Mouse (Mus musculus) embryonic facial prominence, embryonic 13.5 days (tissue): ENCODE data around the gene Dapk3. TPM values are rescaled to one million over a fixed set of nuclear protein-coding genes. Genes with fewer than 3 reads are reported as not detected.
A peak's percentile ranks its signal among the peaks of the same experiment; 100 is the strongest.

ENCODE experiments used
- ATAC-seq: fragments of 200-750 bp; cut with Nextera tagmentation; 2 replicates; pipeline ENCODE4 v1.8.0; 2017; ENCODE audit warnings: low read depth; ENCODE audit not compliant: insufficient number of reproducible peaks, insufficient read depth, low FRiP score, low TSS enrichment
- H3K27ac ChIP-seq: fragments of 300-500 bp; sonication (generic); 2 replicates; pipeline ENCODE4 v1.5.1; 2015; ENCODE audit warnings: moderate library complexity, mild to moderate bottlenecking, inconsistent platforms
- H3K27me3 ChIP-seq: fragments of 300-500 bp; sonication (generic); 2 replicates; pipeline ENCODE4 v1.6.1; 2015; ENCODE audit warnings: mild to moderate bottlenecking, inconsistent platforms
- H3K36me3 ChIP-seq: fragments of 300-500 bp; sonication (generic); 2 replicates; pipeline ENCODE4 v1.6.1; 2015; ENCODE audit warnings: mild to moderate bottlenecking, inconsistent platforms
- H3K4me1 ChIP-seq: fragments of 300-500 bp; sonication (generic); 2 replicates; pipeline ENCODE4 v1.6.1; 2015; ENCODE audit warnings: inconsistent platforms
- H3K4me2 ChIP-seq: fragments of 300-500 bp; sonication (generic); 2 replicates; pipeline ENCODE4 v1.6.1; 2015; ENCODE audit warnings: moderate library complexity, mild to moderate bottlenecking, inconsistent platforms
- H3K4me3 ChIP-seq: fragments of 300-500 bp; sonication (generic); 2 replicates; pipeline ENCODE4 v1.5.1; 2015; ENCODE audit warnings: mild to moderate bottlenecking, inconsistent platforms
- H3K9ac ChIP-seq: fragments of 300-500 bp; sonication (generic); 2 replicates; pipeline ENCODE4 v1.6.1; 2015; ENCODE audit warnings: mild to moderate bottlenecking, inconsistent platforms
- H3K9me3 ChIP-seq: fragments of 300-500 bp; sonication (generic); 2 replicates; pipeline ENCODE4 v1.6.1; 2016; ENCODE audit warnings: inconsistent platforms
- WGBS: fragments of 180-500 bp; shearing (Covaris S2); methylation state at CpG from one replicate; pipeline ENCODE4 v1.1.7; 2015; ENCODE audit warnings: mixed read lengths; 5-methylcytosine and 5-hydroxymethylcytosine counted together
- polyA plus RNA-seq: library from polyadenylated mRNA; unstranded; fragments of >200 nt; fragmentation: Nextera tagmentation; extraction: Ambion mirVana; gene quantifications from 2 replicates; pipeline ENCODE4 v1.2.1, GENCODE M21; 2015

Gene Dapk3
- polyA plus RNA-seq, 1 experiment from 2014 or later: 57.1 TPM

DNA sequence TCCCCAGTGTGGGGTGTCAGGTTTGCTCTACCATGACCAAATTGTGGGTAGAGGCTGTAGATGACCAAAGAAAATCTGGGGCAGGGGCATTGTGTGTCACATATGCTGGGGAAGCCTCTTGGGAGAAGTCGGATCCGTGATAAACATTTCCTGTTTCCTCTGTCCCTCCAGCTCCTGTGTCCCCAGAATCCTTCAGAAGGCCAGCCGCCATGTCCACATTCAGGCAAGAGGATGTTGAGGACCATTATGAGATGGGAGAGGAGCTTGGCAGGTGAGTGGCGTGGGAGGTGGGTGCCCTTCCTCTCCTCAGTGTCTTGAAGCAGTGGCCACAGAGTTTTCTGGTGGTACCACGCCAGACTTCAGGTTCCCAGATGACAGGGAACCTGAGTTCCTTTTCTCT lies 1.0 kb downstream of the Dapk3 start, which contains the start of gene 4930442H23Rik:
TSS of gene 4930442H23Rik (minus strand) at position 45 of the 400 bp plus-strand sequence.
- Histone ChIP-seq H3K9me3 (no peaks in the 10 kb centered on the region), H3K4me3 (peak within 1 kb of the TSS; percentile 69), H3K4me2 (peak within 1 kb of the TSS; percentile 68), H3K27ac (peak within 1 kb of the TSS; percentile 74), H3K27me3 (no peaks in the 10 kb centered on the region), H3K4me1 (peaks cover 42% of the 10 kb centered on the region), H3K9ac (peak within 1 kb of the TSS; percentile 80), H3K36me3 (peaks cover 83% of the 10 kb centered on the region)
- WGBS: 83% methylated on average over 5 of the region's 5 CpGs
- no peak for ATAC-seq

DNA sequence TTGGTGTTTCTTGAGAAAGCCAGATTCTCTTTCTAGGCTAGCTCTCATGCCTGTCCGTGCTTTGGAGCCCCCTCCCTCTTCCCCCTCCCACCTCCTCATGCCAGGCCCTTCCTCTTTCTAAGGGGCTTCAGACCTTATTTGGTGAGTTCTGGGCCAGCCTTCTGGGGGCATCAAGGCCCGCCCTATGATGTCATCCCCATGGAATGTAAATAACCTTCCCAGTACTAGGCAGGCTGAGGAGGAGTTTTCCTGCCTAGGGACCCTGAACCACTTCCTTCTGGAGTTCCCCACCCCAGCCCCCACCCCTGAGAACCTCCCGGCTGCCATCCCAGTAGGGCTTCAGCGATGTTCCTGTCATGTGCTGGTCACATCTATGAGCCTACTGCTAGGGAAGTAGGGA lies 2.0 kb downstream of the Dapk3 start:
- no peak for ATAC-seq
- H3K27me3 ChIP-seq: no peaks in the 10 kb centered on the region
- no peak overlapping the region for H3K4me3 ChIP-seq
- no peak overlapping the region for H3K4me2 ChIP-seq
- H3K4me1 ChIP-seq: peaks cover 34% of the 10 kb centered on the region
- no peaks in the 10 kb centered on the region for H3K9me3 ChIP-seq
- H3K27ac ChIP-seq: peak overlapping the region; percentile 62
- 41% methylated on average over 4 of the region's 4 CpGs for WGBS
- H3K9ac ChIP-seq: peak overlapping the region; percentile 47; the same call in 1 of the 2 replicates
- peaks cover 78% of the 10 kb centered on the region for H3K36me3 ChIP-seq

DNA sequence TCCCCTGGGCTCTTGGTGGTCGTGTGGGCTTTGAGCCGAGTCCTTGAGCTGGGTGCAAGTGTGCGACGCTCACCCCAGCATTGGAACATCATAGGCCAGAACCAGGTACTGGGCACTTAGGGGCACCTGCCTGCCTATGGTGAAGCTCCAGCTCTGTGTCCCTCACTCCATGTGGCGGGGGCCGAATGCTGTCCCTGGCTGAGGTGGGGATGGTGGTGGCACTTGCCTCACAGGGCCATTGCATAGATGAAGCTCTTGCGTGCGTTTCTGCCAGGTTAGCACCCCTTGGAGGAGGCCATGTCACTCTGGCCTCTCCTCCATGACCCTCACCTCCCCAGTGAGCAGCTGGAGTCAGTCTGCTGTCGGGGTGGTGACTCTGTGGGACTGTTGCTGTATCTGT lies 4.4 kb downstream of the Dapk3 start:
- WGBS: 93% methylated on average over 9 of the region's 9 CpGs
- H3K9me3 ChIP-seq: no peaks in the 10 kb centered on the region
- peaks cover 27% of the 10 kb centered on the region for H3K4me1 ChIP-seq
- H3K4me3 ChIP-seq: no peak overlapping the region
- H3K4me2 ChIP-seq: no peak overlapping the region
- no peak for ATAC-seq
- no peak overlapping the region for H3K27ac ChIP-seq
- H3K9ac ChIP-seq: 0 out of 2 replicates have a peak overlapping the region, but pooled peaks have one; percentile 11
- no peaks in the 10 kb centered on the region for H3K27me3 ChIP-seq
- peaks cover 69% of the 10 kb centered on the region for H3K36me3 ChIP-seq

DNA sequence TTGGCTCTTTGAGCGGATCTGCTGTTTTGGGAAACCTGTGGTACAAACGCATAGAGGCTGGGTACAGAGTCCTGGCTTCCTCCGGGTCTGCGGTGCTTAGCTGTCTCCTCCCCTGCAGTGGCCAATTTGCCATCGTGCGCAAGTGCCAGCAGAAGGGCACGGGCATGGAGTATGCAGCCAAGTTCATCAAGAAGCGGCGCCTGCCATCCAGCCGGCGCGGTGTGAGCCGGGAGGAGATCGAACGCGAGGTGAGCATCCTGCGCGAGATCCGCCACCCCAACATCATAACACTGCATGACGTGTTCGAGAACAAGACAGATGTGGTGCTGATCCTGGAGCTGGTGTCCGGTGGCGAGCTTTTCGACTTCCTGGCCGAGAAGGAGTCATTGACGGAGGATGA lies 7.0 kb downstream of the Dapk3 start:
- ATAC-seq: no peak
- peaks cover 29% of the 10 kb centered on the region for H3K4me1 ChIP-seq
- no peak overlapping the region for H3K27ac ChIP-seq
- peaks cover 52% of the 10 kb centered on the region for H3K36me3 ChIP-seq
- no peak overlapping the region for H3K9ac ChIP-seq
- no peak overlapping the region for H3K4me3 ChIP-seq
- no peaks in the 10 kb centered on the region for H3K9me3 ChIP-seq
- 80% methylated on average over 26 of the region's 26 CpGs for WGBS
- H3K27me3 ChIP-seq: peaks cover 20% of the 10 kb centered on the region
- H3K4me2 ChIP-seq: no peak overlapping the region

DNA sequence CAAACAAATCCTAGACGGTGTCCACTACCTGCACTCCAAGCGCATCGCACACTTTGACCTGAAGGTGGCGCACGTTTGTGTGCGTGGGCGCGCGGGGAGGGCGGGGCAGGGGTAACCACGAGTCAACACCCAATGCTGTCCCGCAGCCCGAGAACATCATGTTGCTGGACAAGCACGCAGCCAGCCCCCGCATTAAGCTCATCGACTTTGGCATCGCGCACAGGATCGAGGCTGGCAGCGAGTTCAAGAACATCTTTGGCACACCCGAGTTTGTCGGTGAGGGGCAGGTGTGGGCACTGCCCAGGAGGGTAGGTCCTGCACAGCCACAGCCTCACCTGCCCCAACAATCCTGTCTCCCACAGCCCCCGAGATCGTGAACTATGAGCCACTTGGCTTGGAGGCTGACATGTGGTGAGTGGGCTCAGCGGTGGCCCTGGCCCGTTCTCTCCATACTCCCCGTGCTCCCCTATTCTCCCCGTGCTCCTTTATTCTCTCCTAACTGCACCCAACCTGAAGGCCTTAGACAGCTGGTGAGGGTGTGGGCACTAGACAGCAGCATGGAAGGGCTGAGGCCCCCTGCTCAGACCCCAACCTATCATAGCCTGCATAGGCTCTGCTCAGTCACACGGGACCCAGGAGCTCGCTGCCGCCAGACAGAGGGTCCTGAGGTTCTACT lies 7.6 kb downstream of the Dapk3 start:
- no peak for ATAC-seq

DNA sequence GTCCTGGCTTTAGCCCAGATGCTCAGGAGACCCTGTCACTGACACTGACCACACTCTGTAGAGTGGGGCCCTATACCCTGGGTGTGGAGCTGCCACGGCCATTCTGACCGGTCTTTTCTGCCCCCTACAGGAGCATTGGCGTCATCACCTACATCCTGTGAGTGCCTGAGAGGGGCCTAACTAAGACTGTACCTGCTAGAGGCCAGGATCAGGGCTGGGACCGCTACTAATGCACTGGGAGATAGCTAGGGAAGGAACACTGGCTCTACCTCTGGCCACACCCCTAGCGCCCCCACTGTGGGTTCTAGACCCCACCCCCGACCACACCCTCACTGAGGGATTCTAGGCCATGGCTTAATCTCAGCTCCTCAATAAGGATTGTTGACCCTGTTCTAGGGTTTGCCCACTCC lies 8.1 kb downstream of the Dapk3 start:
- H3K4me1 ChIP-seq: peaks cover 23% of the 10 kb centered on the region
- H3K9ac ChIP-seq: no peak overlapping the region
- H3K4me3 ChIP-seq: no peak overlapping the region
- H3K4me2 ChIP-seq: no peak overlapping the region
- 77% methylated on average over 6 of the region's 6 CpGs for WGBS
- no peak for ATAC-seq
- H3K36me3 ChIP-seq: peaks cover 42% of the 10 kb centered on the region
- peaks cover 31% of the 10 kb centered on the region for H3K27me3 ChIP-seq
- H3K27ac ChIP-seq: peak overlapping the region; percentile 44; the same call in 1 of the 2 replicates
- no peaks in the 10 kb centered on the region for H3K9me3 ChIP-seq

More for the DNA sequence above, 7.6 kb downstream of the Dapk3 start:
- no peak overlapping the region for H3K4me3 ChIP-seq
- no peaks in the 10 kb centered on the region for H3K9me3 ChIP-seq
- 69% methylated on average over 31 of the region's 31 CpGs for WGBS
- peaks cover 46% of the 10 kb centered on the region for H3K36me3 ChIP-seq
- H3K4me2 ChIP-seq: no peak overlapping the region
- H3K4me1 ChIP-seq: peaks cover 23% of the 10 kb centered on the region
- peaks cover 26% of the 10 kb centered on the region for H3K27me3 ChIP-seq
- H3K9ac ChIP-seq: no peak overlapping the region
- H3K27ac ChIP-seq: peak overlapping the region; percentile 44; the same call in 1 of the 2 replicates

DNA sequence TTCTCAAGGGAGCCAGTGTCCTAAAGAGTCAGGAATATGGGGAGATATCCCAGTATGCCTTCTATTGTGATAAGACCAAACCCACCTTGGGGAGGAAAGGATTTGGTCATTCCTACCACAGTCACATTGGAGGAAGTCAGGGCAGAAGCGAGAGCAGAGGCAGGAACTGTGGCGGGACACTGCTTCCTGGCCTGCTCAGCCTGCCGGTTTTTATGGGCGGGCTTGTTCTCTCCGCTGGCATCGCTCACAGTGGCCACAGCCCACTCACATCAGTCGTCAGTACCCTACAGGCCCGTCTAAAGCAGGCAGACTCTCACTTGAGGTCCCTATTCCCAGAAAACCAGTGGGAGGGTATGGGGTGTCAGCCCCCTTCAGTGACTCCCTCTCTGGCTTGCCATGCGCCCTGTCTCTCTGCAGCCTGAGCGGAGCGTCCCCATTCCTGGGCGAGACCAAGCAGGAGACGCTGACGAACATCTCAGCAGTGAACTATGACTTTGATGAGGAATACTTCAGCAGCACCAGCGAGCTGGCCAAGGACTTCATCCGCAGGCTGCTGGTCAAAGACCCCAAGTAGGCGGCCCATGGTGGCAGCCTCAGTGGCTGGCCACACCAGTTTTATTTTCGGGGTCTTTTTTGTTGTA lies 8.7 kb downstream of the Dapk3 start:
- Histone ChIP-seq H3K27ac (peak overlapping the region; percentile 94; the same call in 1 of the 2 replicates), H3K4me3 (peak overlapping the region; percentile 70; the same call in 1 of the 2 replicates), H3K36me3 (peaks cover 40% of the 10 kb centered on the region), H3K4me1 (peaks cover 23% of the 10 kb centered on the region), H3K9ac (peak overlapping the region; percentile 85), H3K4me2 (peak overlapping the region; percentile 96), H3K9me3 (no peaks in the 10 kb centered on the region), H3K27me3 (peaks cover 37% of the 10 kb centered on the region)
- WGBS: 86% methylated on average over 18 of the region's 18 CpGs
- ATAC-seq: no peak

DNA sequence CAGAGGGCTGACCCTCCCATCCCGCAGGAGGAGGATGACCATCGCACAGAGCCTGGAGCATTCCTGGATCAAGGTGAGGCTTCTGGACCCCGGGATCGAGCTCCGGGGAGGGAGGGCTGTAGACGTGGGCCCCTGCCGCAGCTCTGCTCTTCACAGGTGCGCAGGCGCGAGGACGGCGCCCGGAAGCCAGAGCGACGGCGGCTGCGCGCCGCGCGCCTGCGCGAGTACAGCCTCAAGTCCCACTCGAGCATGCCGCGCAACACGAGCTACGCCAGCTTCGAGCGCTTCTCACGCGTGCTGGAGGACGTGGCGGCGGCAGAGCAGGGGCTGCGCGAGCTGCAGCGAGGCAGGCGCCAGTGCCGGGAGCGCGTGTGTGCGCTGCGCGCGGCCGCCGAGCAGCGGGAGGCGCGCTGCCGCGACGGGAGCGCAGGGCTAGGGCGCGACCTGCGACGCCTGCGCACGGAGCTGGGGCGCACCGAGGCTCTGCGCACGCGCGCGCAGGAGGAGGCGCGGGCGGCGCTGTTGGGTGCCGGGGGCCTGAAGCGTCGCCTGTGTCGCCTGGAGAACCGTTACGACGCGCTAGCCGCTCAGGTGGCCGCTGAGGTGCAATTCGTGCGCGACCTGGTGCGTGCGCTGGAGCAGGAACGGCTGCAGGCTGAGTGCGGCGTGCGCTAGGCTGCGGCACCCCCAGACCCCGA lies 9.6 kb downstream of the Dapk3 start:
- Histone ChIP-seq H3K4me1 (peaks cover 23% of the 10 kb centered on the region), H3K9me3 (no peaks in the 10 kb centered on the region), H3K9ac (peak overlapping the region; percentile 85), H3K4me3 (peak overlapping the region; percentile 70), H3K27ac (peak overlapping the region; percentile 94), H3K4me2 (peak overlapping the region; percentile 96), H3K27me3 (peaks cover 46% of the 10 kb centered on the region), H3K36me3 (peaks cover 30% of the 10 kb centered on the region)
- ATAC-seq: peak; percentile 83
- under 1% methylated on average over 93 of the region's 93 CpGs for WGBS

DNA sequence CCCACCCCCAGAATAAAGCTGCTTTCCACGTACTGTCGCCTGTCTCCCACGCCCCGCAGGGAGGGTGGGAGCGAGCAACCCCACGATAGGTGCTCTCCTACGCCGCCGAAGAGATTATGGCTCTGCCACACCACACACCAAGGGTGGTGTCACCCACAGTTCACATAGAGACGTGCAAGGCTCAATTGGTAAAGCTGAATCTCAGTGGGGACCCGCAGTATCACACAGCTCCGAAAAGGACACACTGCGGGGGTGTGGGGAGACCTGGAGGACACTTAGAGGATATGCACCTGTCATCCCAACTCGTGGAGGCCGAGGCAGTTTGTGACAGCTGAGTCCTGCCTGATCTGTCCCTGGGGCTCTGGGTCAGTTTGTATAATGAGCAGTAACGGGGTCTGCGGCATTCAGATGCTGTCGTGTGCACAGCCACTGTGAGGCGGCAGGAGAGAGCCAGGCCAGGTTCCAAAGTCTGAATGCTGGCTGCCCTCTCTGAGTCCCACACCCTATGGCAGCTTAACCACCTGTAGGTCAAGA lies 10.2 kb downstream of the Dapk3 start:
- peak overlapping the region; percentile 70 for H3K4me3 ChIP-seq
- peak overlapping the region; percentile 85 for H3K9ac ChIP-seq
- H3K9me3 ChIP-seq: no peaks in the 10 kb centered on the region
- 3% methylated on average over 19 of the region's 19 CpGs for WGBS
- peak overlapping the region; percentile 94 for H3K27ac ChIP-seq
- peaks cover 23% of the 10 kb centered on the region for H3K4me1 ChIP-seq
- 0 out of 2 replicates have a peak, but pooled peaks have one; percentile 8 for ATAC-seq
- peak overlapping the region; percentile 96 for H3K4me2 ChIP-seq
- peaks cover 26% of the 10 kb centered on the region for H3K36me3 ChIP-seq
- peaks cover 49% of the 10 kb centered on the region for H3K27me3 ChIP-seq

DNA sequence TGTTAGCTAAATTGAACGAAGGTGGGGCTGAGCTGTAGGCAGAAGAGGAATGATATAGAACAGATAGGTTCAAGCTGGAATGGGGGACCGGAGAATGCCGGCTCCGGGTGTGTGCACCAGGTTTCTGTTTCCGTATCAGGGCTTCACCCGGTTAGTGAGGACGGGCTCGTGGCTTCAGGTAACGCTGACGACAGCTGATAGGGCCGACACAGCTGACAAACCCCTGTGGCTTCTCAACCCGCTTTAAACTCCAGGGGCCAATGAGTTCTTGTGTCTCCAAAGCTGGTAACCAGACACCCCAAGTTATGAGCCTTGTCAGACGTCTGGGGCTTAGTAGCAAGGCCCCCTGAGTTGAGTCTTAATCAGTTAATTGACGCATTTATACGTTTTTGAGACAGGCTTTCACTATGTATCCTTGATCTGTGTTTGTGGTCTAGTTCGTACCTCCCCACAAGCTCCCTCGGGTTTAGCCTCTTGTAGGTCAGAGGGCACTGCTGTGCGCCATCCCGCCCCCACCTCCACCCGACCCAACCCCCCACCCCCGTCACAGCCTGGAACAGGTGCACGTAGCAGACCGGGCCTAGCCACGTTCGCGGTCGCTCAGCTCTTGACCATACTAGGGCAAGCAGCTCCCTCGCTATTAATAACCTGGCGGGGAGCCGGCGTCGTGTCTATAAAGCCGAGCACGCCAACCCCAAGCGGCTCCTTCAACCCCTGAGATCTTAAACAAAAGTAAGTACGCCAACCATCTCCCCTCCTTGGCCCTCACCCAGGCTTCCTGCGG lies 11.4 kb downstream of the Dapk3 start:
- no peak overlapping the region for H3K27ac ChIP-seq
- peaks cover 23% of the 10 kb centered on the region for H3K4me1 ChIP-seq
- H3K4me3 ChIP-seq: no peak overlapping the region
- H3K4me2 ChIP-seq: peak overlapping the region; percentile 1; the same call in 1 of the 2 replicates
- H3K27me3 ChIP-seq: peaks cover 54% of the 10 kb centered on the region
- ATAC-seq: no peak
- 13% methylated on average over 37 of the region's 37 CpGs for WGBS
- H3K36me3 ChIP-seq: peaks cover 17% of the 10 kb centered on the region
- H3K9me3 ChIP-seq: no peaks in the 10 kb centered on the region
- peak overlapping the region; percentile 44 for H3K9ac ChIP-seq

DNA sequence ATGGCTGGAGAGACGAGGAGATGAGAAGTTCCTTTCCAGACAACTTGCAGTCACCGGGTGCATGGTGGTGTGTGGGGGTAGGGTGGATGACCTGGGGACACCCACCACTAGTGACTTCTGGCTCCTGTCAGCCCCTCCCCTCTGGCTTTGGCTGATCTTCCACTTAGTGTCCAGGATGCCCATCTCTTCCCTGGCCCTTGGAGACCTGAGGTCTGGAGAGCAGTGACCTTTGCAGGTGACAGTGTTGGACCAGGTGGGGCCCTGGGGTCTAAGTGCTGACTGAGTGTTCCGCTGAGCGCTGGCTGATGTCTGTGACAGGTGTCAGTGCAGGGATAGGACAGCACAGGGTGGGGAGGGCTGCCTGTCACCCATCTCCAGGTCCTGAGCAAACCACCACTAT lies 12.5 kb downstream of the Dapk3 start:
- peaks cover 64% of the 10 kb centered on the region for H3K27me3 ChIP-seq
- H3K4me3 ChIP-seq: no peak overlapping the region
- no peak overlapping the region for H3K9ac ChIP-seq
- no peak for ATAC-seq
- H3K36me3 ChIP-seq: peaks cover 10% of the 10 kb centered on the region
- H3K9me3 ChIP-seq: no peaks in the 10 kb centered on the region
- peaks cover 23% of the 10 kb centered on the region for H3K4me1 ChIP-seq
- no peak overlapping the region for H3K27ac ChIP-seq
- 65% methylated on average over 4 of the region's 4 CpGs for WGBS
- no peak overlapping the region for H3K4me2 ChIP-seq
